Mouse (Mus musculus) inflammation-experienced regulatory T-cells, adult 16 weeks (primary cell): ENCODE measurements around the gene Pcdh10. TPM values are rescaled to one million over a fixed set of nuclear protein-coding genes. Genes with fewer than 3 reads are reported as not detected.

Experiments
- polyA plus RNA-seq: library from polyadenylated mRNA; unstranded; fragments of 100-300 nt; shearing (Covaris generic); gene quantifications from one replicate; pipeline ENCODE4 v1.2.1, GENCODE M21; 2017

Gene Pcdh10
- 0.04 TPM for polyA plus RNA-seq

GRCm38 (mm10) chr3:45378145-45378544, at the start of gene Pcdh10:
Pcdh10 (plus strand) TSS chr3:45378398.

